ENCODE assay signal across 18 mouse cellular contexts in genomic region chr14:121214636-121215257, GRCm38 (mm10).
A peak's percentile ranks its signal among the peaks of the same experiment; 100 is the strongest.
DNase-seq lines count a peak whose midpoint lies in the region; ATAC-seq and TF ChIP-seq lines count a peak whose summit lies in the region.
"Had no signal": no experiment of that assay in that cellular context is flagged by ENCODE, and none has a peak within 500 bp of the region (broad histone marks: within the 10 kb centered on the region; RNA-seq: fewer than 3 reads in every experiment).

No protein-coding gene starts in this region.

- H3K27me3 ChIP-seq in liver, adult 2 months (ENCODE audit: control insufficient read depth, insufficient read depth, low read length) = no peaks in the 10 kb centered on the region
- H3K27me3 ChIP-seq in liver, embryonic 11.5 days (replicated peaks; ENCODE audit: control insufficient read depth, insufficient read depth, low read length) = no peaks in the 10 kb centered on the region
- H3K27me3 ChIP-seq: limb, embryonic 15.5 days; midbrain, embryonic 15.5 days; neural tube, embryonic 12.5 days had no signal

- 0 out of 2 replicates have a peak overlapping the region, but pooled peaks have one; percentile 10 for H3K27ac ChIP-seq in liver, adult 2 months (replicated peaks; ENCODE audit: insufficient read depth, low read depth, low read length)
- no peak overlapping the region for H3K27ac ChIP-seq in liver, embryonic 11.5 days (ENCODE audit: low read depth, low read length)
- H3K27ac ChIP-seq: left cerebral cortex, adult 2 months; limb, embryonic 15.5 days; midbrain, embryonic 15.5 days; neural tube, embryonic 12.5 days had no signal

- peak; percentile 91 for DNase-seq in heart, adult 11 months
- DNase-seq in heart, adult 9 months (ENCODE audit: low spot score in 2 of 2) = no peak
- DNase-seq in liver, adult 2 months (ENCODE audit: extremely low read depth, low read depth, low spot score) = no peak
- DNase-seq in liver, embryonic 11.5 days (ENCODE audit: low spot score) = no peak
- peak; percentile 36 to 59 for DNase-seq in adrenal gland, postnatal 36 days
- DNase-seq in lung, postnatal 36 days = peak; percentile 44
- no peak for DNase-seq in heart, postnatal 4 days
- DNase-seq in urinary bladder, postnatal 25 days (ENCODE audit: low spot score) = no peak
- DNase-seq: cerebellum, adult 8-10 months; heart, adult 18-20 months; heart, postnatal 14 days; thymus, adult 18-20 months had no signal

- no peak overlapping the region for H3K4me3 ChIP-seq in liver, adult 2 months (ENCODE audit: insufficient read depth, low read depth, low read length)
- H3K4me3 ChIP-seq in liver, embryonic 11.5 days (ENCODE audit: low read depth, low read length) = no peak overlapping the region
- H3K4me3 ChIP-seq: erythroblast, embryonic 14.5 days; left cerebral cortex, adult 2 months; limb, embryonic 15.5 days; midbrain, embryonic 15.5 days; neural tube, embryonic 12.5 days had no signal

- no peaks in the 10 kb centered on the region for H3K4me1 ChIP-seq in liver, adult 2 months (ENCODE audit: control insufficient read depth, insufficient read depth, low read length)
- no peaks in the 10 kb centered on the region for H3K4me1 ChIP-seq in liver, embryonic 11.5 days (replicated peaks; ENCODE audit: control insufficient read depth, insufficient read depth, low read length)
- H3K4me1 ChIP-seq: neural tube, embryonic 12.5 days had no signal

- no peak for ATAC-seq in liver, embryonic 11.5 days (replicated peaks; ENCODE audit: low FRiP score)
- ATAC-seq: midbrain, embryonic 15.5 days had no signal

- peaks cover 3% of the 10 kb centered on the region; the same call in 1 of the 2 replicates for H3K79me2 ChIP-seq in liver, adult 2 months (ENCODE audit: control insufficient read depth, insufficient read depth, low read length)

- H3K4me2 ChIP-seq in liver, embryonic 11.5 days = no peak overlapping the region
- H3K4me2 ChIP-seq: limb, embryonic 15.5 days; midbrain, embryonic 15.5 days; neural tube, embryonic 12.5 days had no signal

- TF ChIP-seq CTCF in liver, adult 2 months (IDR thresholded peaks at IDR 0.05; ENCODE audit: low read depth, low read length) = no peak

- H3K9me3 ChIP-seq in liver, embryonic 11.5 days (ENCODE audit: control insufficient read depth, low read length) = no peaks in the 10 kb centered on the region
- H3K9me3 ChIP-seq: limb, embryonic 15.5 days; midbrain, embryonic 15.5 days; neural tube, embryonic 12.5 days had no signal

- WGBS in liver, adult 2 months = 79% methylated on average over 11 of the region's 11 CpGs
- 85% methylated on average over 11 of the region's 11 CpGs for WGBS in liver, embryonic 11.5 days

- TF ChIP-seq POLR2A in liver, adult 2 months (IDR thresholded peaks at IDR 0.05; ENCODE audit: extremely low read depth, insufficient read depth, low read length) = no peak

- H3K9ac ChIP-seq in liver, adult 2 months (ENCODE audit: low read depth, low read length) = no peak overlapping the region
- H3K9ac ChIP-seq in liver, embryonic 11.5 days (ENCODE audit: low read depth, low read length) = no peak overlapping the region
- H3K9ac ChIP-seq: limb, embryonic 15.5 days; midbrain, embryonic 15.5 days; neural tube, embryonic 12.5 days had no signal

- H3K36me3 ChIP-seq in liver, adult 2 months (ENCODE audit: control insufficient read depth, insufficient read depth, low read length) = no peaks in the 10 kb centered on the region
- no peaks in the 10 kb centered on the region for H3K36me3 ChIP-seq in liver, embryonic 11.5 days (ENCODE audit: control insufficient read depth, insufficient read depth, low read length)
- H3K36me3 ChIP-seq: G1E; midbrain, embryonic 15.5 days had no signal

Comparison
In these comparisons a context has a peak if more than half of its experiments do, and no peak if none do; other contexts are left out.
1. DNase-seq: peak in heart, adult 11 months (single experiment), adrenal gland, postnatal 36 days (2 of 2) and lung, postnatal 36 days (single experiment); none in heart, adult 9 months (0 of 2), liver, adult 2 months (single experiment), liver, embryonic 11.5 days (single experiment), heart, postnatal 4 days (single experiment) and urinary bladder, postnatal 25 days (single experiment).